Mouse (Mus musculus) retina, adult 2 months (tissue): ENCODE measurements around the gene Lrp1.

ENCODE experiments used
- DNase-seq: peaks from one replicate; pipeline ENCODE4 v3.0.0-alpha.2; 2012; ENCODE audit warnings: low read depth, low spot score

The Lrp1 gene

GRCm38 (mm10) chr10:127508239-127508638 is 112.7 kb downstream of the Lrp1 start:
- no peak for DNase-seq

GRCm38 (mm10) chr10:127500894-127501893 is 119.8 kb downstream of the Lrp1 start, which contains the start of gene Stac3:
Gene Stac3 (plus strand): TSS chr10:127501686.
- no peak for DNase-seq

GRCm38 (mm10) chr10:127500042-127500441 is 120.9 kb downstream of the Lrp1 start:
- no peak for DNase-seq

- no peak for DNase-seq
Measured at GRCm38 (mm10) chr10:127499516-127499915, 121.4 kb downstream of the Lrp1 start.

- DNase-seq, result no peak
Measured at GRCm38 (mm10) chr10:127496156-127496555, 124.8 kb downstream of the Lrp1 start.

- no peak for DNase-seq
Measured at GRCm38 (mm10) chr10:127492118-127492517, 128.8 kb downstream of the Lrp1 start.

GRCm38 (mm10) chr10:127491128-127491512 is 129.8 kb downstream of the Lrp1 start:
- no peak for DNase-seq

GRCm38 (mm10) chr10:127490160-127491127 is 130.5 kb downstream of the Lrp1 start:
- no peak for DNase-seq

- no peak for DNase-seq
Measured at GRCm38 (mm10) chr10:127488856-127489255, 132.1 kb downstream of the Lrp1 start.
